Mouse (Mus musculus): ENCODE results near the gene Uggt1. TPM values are rescaled to one million over a fixed set of nuclear protein-coding genes. Genes with fewer than 3 reads are reported as not detected.

The Uggt1 gene
- polyA plus RNA-seq, 1 experiment from 2014 or later, result 46.6 TPM

DNA sequence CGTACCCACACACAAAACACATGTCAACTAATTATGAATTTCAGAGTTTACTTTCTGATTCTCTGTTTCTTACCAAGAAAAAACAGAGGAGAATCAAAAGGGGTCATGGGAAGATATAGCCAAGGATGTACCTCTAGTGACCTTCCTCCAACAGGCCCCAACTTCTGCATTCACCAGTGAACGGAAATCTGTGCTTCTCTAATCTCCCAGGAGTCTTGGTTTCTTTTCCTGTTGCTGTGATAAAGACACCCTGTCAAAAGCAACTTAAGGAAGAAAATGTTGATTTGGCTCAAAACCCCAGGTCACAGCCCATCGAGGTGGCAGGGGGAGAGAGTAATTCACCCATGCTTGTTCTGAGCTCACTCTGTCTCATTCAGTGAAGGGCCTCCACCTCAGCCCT is 110.9 kb downstream of the Uggt1 start:
- peaks cover 3% of the 10 kb centered on the region; the same call in 1 of the 2 replicates for H3K4me1 ChIP-seq (ENCODE audit: control insufficient read depth, insufficient read depth, low read length)
- no peaks in the 10 kb centered on the region for H3K36me3 ChIP-seq (ENCODE audit: control insufficient read depth, insufficient read depth, low read length)
- no peaks in the 10 kb centered on the region for H3K27me3 ChIP-seq (ENCODE audit: control insufficient read depth, insufficient read depth, low read depth, low read length)
- H3K9me3 ChIP-seq (replicated peaks; ENCODE audit: control insufficient read depth, low read length, poor library complexity, severe bottlenecking), result no peaks in the 10 kb centered on the region
- H3K27ac ChIP-seq (ENCODE audit: low read length), result no peak overlapping the region
- 74% methylated on average over 3 of the region's 3 CpGs for WGBS
- no peak overlapping the region for H3K4me2 ChIP-seq (ENCODE audit: low read length)
- no peak for ATAC-seq
- no peak overlapping the region for H3K4me3 ChIP-seq (ENCODE audit: low read depth, low read length)
- H3K9ac ChIP-seq (ENCODE audit: low read depth, low read length), result no peak overlapping the region

DNA sequence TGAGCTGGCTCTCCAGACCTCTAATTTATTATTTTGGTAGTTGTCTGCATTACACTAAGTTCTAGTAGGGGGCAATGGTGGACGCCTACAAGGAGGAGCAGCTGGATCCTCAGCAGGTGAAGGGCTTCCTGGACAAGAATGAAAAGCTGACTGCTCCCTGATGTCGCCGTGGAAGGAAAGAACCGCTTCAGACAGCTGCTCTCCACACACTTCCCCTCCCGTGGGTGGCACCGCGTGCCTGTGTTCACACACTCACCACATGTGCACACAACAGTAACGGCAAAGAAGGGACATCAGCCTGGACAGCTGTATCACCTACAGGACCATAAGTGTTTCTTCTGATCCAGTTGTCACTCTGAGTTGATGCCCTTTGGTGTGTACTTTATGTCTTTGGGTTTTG is 111.5 kb downstream of the Uggt1 start:
- Histone ChIP-seq H3K27me3 (ENCODE audit: control insufficient read depth, insufficient read depth, low read depth, low read length) (no peaks in the 10 kb centered on the region), H3K4me2 (ENCODE audit: low read length) (no peak overlapping the region), H3K9ac (ENCODE audit: low read depth, low read length) (no peak overlapping the region), H3K4me3 (ENCODE audit: low read depth, low read length) (no peak overlapping the region), H3K36me3 (ENCODE audit: control insufficient read depth, insufficient read depth, low read length) (no peaks in the 10 kb centered on the region), H3K4me1 (ENCODE audit: control insufficient read depth, insufficient read depth, low read length) (peaks cover 3% of the 10 kb centered on the region; the same call in 1 of the 2 replicates), H3K9me3 (replicated peaks; ENCODE audit: control insufficient read depth, low read length, poor library complexity, severe bottlenecking) (no peaks in the 10 kb centered on the region), H3K27ac (ENCODE audit: low read length) (no peak overlapping the region)
- WGBS, result 80% methylated on average over 8 of the region's 8 CpGs
- ATAC-seq, result no peak

DNA sequence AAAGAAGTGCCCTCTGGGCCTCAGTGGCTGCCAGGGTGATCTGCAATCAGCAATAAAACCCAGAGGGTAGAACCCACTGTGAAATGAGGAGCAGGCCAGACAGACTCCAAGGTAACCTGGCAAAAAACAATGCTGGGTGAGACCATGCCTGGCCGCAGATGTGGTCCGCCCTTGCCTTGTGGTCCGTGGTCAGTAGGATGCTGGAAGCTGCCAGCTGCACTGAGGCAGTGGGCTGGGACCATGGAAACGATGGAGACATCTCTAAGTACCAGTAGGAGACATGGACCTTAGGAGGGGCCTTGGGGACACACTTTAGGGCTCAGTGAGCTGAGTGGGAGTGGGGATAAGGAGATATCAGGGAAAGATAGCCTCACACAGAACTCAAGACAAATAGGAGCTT is 112.3 kb downstream of the Uggt1 start:
- no peaks in the 10 kb centered on the region for H3K9me3 ChIP-seq (replicated peaks; ENCODE audit: control insufficient read depth, low read length, poor library complexity, severe bottlenecking)
- H3K27ac ChIP-seq (ENCODE audit: low read length), result no peak overlapping the region
- no peak overlapping the region for H3K4me2 ChIP-seq (ENCODE audit: low read length)
- no peak overlapping the region for H3K4me3 ChIP-seq (ENCODE audit: low read depth, low read length)
- 67% methylated on average over 4 of the region's 4 CpGs for WGBS
- no peaks in the 10 kb centered on the region for H3K36me3 ChIP-seq (ENCODE audit: control insufficient read depth, insufficient read depth, low read length)
- H3K9ac ChIP-seq (ENCODE audit: low read depth, low read length), result no peak overlapping the region
- peaks cover 3% of the 10 kb centered on the region; the same call in 1 of the 2 replicates for H3K4me1 ChIP-seq (ENCODE audit: control insufficient read depth, insufficient read depth, low read length)
- ATAC-seq, result no peak
- no peaks in the 10 kb centered on the region for H3K27me3 ChIP-seq (ENCODE audit: control insufficient read depth, insufficient read depth, low read depth, low read length)

DNA sequence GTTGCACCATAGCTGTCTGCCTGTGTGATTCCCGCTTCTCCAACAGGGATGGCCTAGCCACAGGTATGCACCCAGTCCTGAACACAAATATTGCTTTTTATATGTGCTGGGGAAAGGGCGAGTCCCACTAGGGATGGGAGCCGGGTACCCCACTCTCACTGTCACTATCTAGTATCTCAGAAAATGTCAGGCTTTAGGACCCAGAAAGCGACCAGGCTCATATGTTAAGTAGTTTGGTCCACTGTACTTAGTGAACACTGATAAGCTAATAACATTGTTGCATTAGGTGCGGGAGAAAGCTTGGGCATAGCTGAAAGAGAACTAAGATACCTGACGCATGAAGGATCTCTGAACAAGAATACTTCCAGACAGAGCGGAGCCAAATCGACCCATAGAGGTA is 112.8 kb downstream of the Uggt1 start:
- Histone ChIP-seq H3K36me3 (ENCODE audit: control insufficient read depth, insufficient read depth, low read length) (no peaks in the 10 kb centered on the region), H3K9me3 (replicated peaks; ENCODE audit: control insufficient read depth, low read length, poor library complexity, severe bottlenecking) (no peaks in the 10 kb centered on the region), H3K27ac (ENCODE audit: low read length) (no peak overlapping the region), H3K4me1 (ENCODE audit: control insufficient read depth, insufficient read depth, low read length) (peaks cover 3% of the 10 kb centered on the region; the same call in 1 of the 2 replicates), H3K4me2 (ENCODE audit: low read length) (no peak overlapping the region), H3K27me3 (ENCODE audit: control insufficient read depth, insufficient read depth, low read depth, low read length) (no peaks in the 10 kb centered on the region), H3K4me3 (ENCODE audit: low read depth, low read length) (no peak overlapping the region), H3K9ac (ENCODE audit: low read depth, low read length) (no peak overlapping the region)
- 76% methylated on average over 8 of the region's 8 CpGs for WGBS
- ATAC-seq, result no peak

DNA sequence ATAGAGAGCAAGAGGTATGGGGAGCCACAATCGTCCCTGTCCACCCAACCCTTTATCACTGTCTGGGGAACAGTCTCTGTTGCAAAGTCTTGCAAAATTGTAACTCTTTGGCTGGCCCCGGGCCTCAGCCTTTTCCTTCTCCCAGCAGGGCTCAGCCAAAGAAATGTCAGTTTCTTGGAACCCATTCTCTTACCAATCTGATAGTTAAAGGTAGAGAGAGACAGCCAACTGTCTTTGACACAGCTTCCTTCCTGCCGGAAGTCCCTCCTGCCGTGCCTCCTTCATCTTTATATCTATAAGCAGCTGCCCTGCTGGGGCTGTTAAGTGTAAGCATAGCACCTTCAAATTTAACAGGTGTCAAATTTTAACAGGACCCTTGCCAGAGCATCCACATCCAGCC is 113.4 kb downstream of the Uggt1 start:
- Histone ChIP-seq H3K27me3 (ENCODE audit: control insufficient read depth, insufficient read depth, low read depth, low read length) (no peaks in the 10 kb centered on the region), H3K9ac (ENCODE audit: low read depth, low read length) (no peak overlapping the region), H3K4me3 (ENCODE audit: low read depth, low read length) (no peak overlapping the region), H3K4me1 (ENCODE audit: control insufficient read depth, insufficient read depth, low read length) (peaks cover 3% of the 10 kb centered on the region; the same call in 1 of the 2 replicates), H3K27ac (ENCODE audit: low read length) (no peak overlapping the region), H3K9me3 (replicated peaks; ENCODE audit: control insufficient read depth, low read length, poor library complexity, severe bottlenecking) (no peaks in the 10 kb centered on the region), H3K4me2 (ENCODE audit: low read length) (no peak overlapping the region), H3K36me3 (ENCODE audit: control insufficient read depth, insufficient read depth, low read length) (no peaks in the 10 kb centered on the region)
- no peak for ATAC-seq
- WGBS, result 58% methylated on average over 4 of the region's 4 CpGs

DNA sequence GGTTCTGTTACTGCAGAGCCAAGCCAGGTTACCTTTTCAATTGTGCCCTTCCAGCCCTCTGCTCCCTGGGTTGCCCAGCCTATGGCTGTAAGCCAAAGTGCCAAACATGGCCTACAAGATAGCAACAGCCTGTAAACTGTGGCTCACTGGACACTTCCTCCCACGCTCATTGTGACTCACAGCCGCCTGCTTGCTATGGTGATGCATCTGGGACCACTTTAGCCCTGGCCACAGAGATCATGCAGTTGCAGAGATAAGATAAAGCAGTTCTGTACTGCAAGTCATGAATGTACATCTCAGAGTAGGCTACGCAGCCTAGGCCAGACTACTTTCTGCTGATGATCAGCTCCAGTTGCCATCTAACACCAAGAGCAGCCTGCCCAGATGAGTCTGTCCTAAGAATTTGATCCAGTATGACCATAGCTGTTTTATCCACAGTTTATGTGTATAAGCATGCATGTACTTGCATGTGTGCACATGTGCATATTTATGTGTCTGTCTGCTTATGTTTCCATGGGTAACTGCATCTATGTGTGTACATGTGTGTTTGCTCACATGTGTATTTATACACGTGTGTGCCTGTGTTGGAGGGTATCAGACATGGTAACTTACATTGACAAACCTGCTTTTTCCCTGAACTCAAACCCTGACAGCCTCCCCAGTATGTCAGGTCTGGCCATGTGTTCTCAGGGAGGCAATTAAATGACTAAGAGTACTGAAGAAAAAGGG is 114.0 kb downstream of the Uggt1 start:
- no peaks in the 10 kb centered on the region for H3K36me3 ChIP-seq (ENCODE audit: control insufficient read depth, insufficient read depth, low read length)
- H3K9me3 ChIP-seq (replicated peaks; ENCODE audit: control insufficient read depth, low read length, poor library complexity, severe bottlenecking), result no peaks in the 10 kb centered on the region
- H3K27ac ChIP-seq (ENCODE audit: low read length), result no peak overlapping the region
- H3K9ac ChIP-seq (ENCODE audit: low read depth, low read length), result no peak overlapping the region
- H3K4me3 ChIP-seq (ENCODE audit: low read depth, low read length), result no peak overlapping the region
- ATAC-seq, result no peak
- no peak overlapping the region for H3K4me2 ChIP-seq (ENCODE audit: low read length)
- 94% methylated on average over 4 of the region's 4 CpGs for WGBS
- H3K27me3 ChIP-seq (ENCODE audit: control insufficient read depth, insufficient read depth, low read depth, low read length), result no peaks in the 10 kb centered on the region
- H3K4me1 ChIP-seq (ENCODE audit: control insufficient read depth, insufficient read depth, low read length), result peaks cover 3% of the 10 kb centered on the region; the same call in 1 of the 2 replicates

DNA sequence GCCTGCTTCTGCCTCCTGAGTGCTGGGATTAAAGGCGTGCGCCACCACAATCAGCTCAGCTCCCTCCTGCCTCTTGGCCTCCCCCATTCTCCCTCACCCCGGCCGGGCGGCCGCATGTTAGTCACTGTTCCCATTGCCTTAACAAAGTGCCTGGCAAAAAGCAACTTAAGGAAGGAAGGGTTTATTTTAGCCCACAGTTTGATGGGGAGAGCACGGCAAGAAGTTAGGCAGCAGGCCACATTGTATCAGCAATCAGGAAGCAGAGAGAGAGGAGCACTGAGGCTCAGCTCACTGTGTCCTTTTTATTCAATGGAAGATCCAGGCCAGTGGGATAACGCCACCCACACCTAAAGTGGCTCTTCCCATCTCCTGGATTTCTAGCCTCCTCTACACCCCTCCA is 114.6 kb downstream of the Uggt1 start:
- Histone ChIP-seq H3K4me2 (ENCODE audit: low read length) (no peak overlapping the region), H3K36me3 (ENCODE audit: control insufficient read depth, insufficient read depth, low read length) (no peaks in the 10 kb centered on the region), H3K27me3 (ENCODE audit: control insufficient read depth, insufficient read depth, low read depth, low read length) (no peaks in the 10 kb centered on the region), H3K4me3 (ENCODE audit: low read depth, low read length) (no peak overlapping the region), H3K9me3 (replicated peaks; ENCODE audit: control insufficient read depth, low read length, poor library complexity, severe bottlenecking) (no peaks in the 10 kb centered on the region), H3K27ac (ENCODE audit: low read length) (no peak overlapping the region), H3K4me1 (ENCODE audit: control insufficient read depth, insufficient read depth, low read length) (peaks cover 3% of the 10 kb centered on the region; the same call in 1 of the 2 replicates), H3K9ac (ENCODE audit: low read depth, low read length) (no peak overlapping the region)
- WGBS, result 93% methylated on average over 8 of the region's 8 CpGs
- ATAC-seq, result no peak

DNA sequence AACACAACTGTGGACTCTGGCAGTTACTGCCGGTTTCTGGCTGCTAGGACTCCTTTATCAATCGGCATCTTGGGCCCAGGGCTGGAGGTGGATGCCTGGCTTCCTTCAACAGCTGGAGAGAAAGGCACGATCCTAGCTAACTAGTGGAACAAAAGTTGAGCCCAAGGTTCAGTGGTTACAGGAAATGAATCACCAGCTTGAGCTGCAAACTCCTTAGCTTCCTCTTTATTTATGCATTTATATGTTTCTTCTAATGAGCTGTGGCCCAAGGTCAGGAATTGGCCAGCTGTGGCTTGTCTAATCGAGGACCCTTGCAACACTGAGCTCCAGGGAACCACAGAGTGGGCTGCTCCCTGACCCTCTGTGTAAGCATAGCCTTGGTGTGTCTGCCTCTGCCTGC is 115.4 kb downstream of the Uggt1 start:
- ATAC-seq, result no peak
- Histone ChIP-seq H3K4me1 (ENCODE audit: control insufficient read depth, insufficient read depth, low read length) (peaks cover 3% of the 10 kb centered on the region; the same call in 1 of the 2 replicates), H3K27ac (ENCODE audit: low read length) (no peak overlapping the region), H3K9me3 (replicated peaks; ENCODE audit: control insufficient read depth, low read length, poor library complexity, severe bottlenecking) (no peaks in the 10 kb centered on the region), H3K4me3 (ENCODE audit: low read depth, low read length) (no peak overlapping the region), H3K9ac (ENCODE audit: low read depth, low read length) (no peak overlapping the region), H3K36me3 (ENCODE audit: control insufficient read depth, insufficient read depth, low read length) (no peaks in the 10 kb centered on the region), H3K27me3 (ENCODE audit: control insufficient read depth, insufficient read depth, low read depth, low read length) (no peaks in the 10 kb centered on the region), H3K4me2 (ENCODE audit: low read length) (no peak overlapping the region)
- WGBS, result 62% methylated on average over 4 of the region's 4 CpGs

DNA sequence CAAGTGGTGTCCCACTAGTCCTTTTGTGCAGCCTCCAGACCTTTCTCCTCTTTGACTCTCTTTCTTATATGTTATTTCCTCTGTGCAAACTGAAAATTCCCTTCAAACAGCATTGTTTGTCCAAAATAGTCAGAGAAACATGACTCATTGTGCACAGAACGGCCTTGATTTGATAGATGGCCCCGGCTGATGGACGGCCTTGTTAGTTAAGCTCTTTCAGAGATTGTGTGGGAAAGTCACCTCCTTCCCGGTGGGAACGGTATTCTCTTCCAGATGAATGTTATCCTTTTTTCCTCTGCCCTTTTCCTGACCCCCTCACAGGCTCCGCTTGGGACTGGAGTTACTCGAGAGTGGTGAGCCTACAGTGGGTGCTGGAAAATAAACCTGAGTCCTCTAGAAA is 119.4 kb downstream of the Uggt1 start:
- Histone ChIP-seq H3K4me1 (ENCODE audit: control insufficient read depth, insufficient read depth, low read length) (no peaks in the 10 kb centered on the region), H3K4me3 (ENCODE audit: low read depth, low read length) (no peak overlapping the region), H3K4me2 (ENCODE audit: low read length) (no peak overlapping the region), H3K27me3 (ENCODE audit: control insufficient read depth, insufficient read depth, low read depth, low read length) (no peaks in the 10 kb centered on the region), H3K9ac (ENCODE audit: low read depth, low read length) (no peak overlapping the region), H3K36me3 (ENCODE audit: control insufficient read depth, insufficient read depth, low read length) (no peaks in the 10 kb centered on the region), H3K27ac (ENCODE audit: low read length) (no peak overlapping the region), H3K9me3 (replicated peaks; ENCODE audit: control insufficient read depth, low read length, poor library complexity, severe bottlenecking) (no peaks in the 10 kb centered on the region)
- ATAC-seq, result no peak
- 81% methylated on average over 7 of the region's 7 CpGs for WGBS
